Mouse (Mus musculus): ENCODE results near the gene Vmn1r198.
"Not testable (repeated sequence)": the region's sequence is repeated elsewhere in the genome, so short reads cannot be mapped to it uniquely, and the experiment has no call there.

The Vmn1r198 gene

DNA sequence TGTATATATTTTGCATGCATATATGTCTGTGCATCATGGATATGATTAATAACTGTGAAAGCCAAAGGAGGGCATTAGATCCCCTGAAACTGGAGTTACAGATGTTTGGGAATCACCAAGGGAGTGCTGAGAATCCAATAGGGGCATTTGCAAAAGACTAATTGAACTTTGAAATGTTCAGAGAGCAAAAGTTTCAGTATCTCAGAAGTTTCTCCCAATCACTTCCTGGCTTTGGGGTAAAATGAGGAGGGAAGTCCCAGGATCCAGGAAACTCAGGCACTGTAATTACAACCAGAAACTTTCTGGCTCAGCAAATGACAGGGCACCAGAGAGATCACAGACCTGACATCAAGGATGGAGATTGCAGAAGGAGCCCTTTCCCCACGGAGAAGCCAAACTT is at the start of gene Vmn1r198:
TSS of gene Vmn1r198 (plus strand) at position 301 of the 400 bp plus-strand sequence.
- DNase-seq (ENCODE audit: low spot score in 2 of 2): no peak

DNA sequence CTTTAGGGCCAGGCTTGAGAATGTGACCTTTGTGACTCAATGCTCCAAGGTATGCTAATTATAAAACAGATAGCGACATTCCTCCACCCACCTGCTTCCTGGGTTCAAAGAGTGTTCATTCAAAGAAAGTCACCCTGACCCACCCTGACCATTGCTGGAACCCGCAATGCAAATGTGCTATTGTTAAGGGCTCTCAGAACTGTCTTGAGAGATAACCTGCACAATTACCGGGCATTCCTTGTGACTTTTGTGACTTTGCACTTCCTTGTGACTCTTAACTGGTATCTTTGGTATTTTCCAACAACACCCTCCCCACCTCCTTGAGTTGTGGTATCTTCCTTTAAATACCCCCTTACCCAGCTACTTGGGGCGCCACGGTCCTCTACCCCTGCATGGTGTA is 42.1 kb upstream of the Vmn1r198 start:
- not testable (repeated sequence) for DNase-seq (ENCODE audit: low spot score in 2 of 2)

DNA sequence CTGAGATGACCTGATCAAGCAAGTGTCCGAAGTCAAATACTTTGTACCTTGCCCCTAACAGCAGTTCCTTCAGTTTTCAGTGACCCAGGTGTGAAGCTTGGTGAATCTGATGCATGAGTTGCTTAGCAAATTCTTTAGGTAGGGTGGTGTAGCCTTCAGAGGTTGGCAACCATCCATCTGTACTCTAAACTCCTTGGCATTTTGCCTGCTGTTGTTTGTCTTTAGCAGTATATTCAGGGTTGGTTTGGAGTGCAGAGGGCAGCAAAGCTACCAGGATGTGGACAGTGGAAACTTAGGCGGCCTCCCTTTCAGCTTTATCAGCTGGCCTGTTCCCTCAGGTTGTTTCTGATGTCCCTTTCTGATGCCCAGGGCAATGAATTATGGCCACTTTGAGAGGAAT is 34.8 kb upstream of the Vmn1r198 start:
- DNase-seq (ENCODE audit: low spot score in 2 of 2): no peak

DNA sequence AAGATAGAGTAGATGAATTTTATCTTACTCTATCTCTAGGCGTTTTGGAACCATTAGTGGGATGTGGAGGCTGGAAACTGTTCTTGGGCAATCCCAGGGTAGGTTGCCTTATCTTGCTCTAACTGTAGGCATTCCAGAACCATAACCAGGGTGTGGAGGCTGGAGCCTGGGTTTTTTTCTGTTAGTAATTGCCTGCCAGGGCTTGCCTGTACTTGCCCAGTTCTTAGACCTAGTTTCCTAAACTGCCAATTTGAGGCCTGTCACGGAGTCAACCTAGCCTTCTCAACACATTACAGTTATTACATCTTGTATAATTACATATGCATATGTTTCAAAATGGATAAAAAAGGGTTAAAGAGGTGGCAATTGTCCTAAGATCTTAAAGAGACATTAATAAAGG is 32.8 kb upstream of the Vmn1r198 start:
- no peak for DNase-seq (ENCODE audit: low spot score in 2 of 2)

DNA sequence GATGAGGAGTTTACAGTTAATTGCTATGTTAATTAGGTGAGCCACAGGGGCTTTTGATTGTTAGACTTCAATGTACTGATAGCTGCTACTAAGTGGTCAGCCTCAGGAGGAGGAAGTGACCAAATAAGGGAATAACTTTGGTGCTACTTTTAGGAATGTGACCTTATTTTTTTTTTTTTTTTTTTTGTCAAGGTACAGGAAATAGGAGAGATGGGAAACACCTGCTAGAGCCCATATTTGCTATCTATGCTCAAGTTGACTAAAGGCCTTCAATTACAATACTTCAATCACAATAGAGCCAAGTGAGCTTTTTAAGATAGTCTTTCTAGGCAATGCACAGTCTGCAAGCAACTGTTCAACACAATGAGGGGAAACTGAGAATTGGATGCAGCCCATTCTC is 30.1 kb upstream of the Vmn1r198 start:
- no peak for DNase-seq (ENCODE audit: low spot score in 2 of 2)

DNA sequence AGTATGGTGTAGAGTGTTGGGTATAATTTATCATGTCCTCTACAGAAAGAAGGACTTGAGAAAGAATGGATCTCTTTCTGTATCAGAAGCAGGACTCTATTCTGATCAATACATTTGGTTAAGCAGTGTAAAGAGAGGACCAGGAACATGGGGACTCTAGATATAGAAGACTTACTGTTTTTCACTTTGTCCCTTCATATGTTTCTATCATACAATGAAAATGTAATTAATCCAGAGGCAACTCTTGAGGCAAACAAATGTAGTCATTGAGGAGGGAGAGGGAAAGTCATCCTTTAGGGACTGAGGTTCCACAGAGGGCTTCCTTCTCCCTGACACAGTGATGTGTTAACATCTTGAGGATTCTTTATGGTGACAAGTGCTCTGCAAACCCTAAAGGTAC is 25.9 kb upstream of the Vmn1r198 start, which contains the start of gene Vmn1r197:
TSS of gene Vmn1r197 (plus strand) at position 301 of the 400 bp plus-strand sequence.
- DNase-seq (ENCODE audit: low spot score in 2 of 2): no peak

DNA sequence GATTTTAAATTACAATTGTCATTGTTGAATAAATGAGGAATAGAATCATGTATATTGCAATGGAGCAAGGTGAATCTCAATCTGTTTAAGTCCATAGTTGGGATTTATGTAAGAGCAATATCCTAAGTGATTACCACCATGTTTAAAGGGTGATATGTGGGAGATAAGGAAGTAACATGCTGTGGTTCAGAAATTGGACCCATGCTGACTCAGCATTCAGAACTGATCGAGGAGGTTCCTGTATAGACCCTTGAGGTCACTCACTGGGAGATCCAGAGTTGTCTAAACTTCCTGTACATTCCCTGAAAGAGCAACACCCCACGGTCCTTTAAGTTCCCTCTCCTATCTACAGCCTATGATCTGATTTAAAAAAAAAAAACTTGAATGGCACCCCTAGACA is 16.9 kb upstream of the Vmn1r198 start:
- no peak for DNase-seq (ENCODE audit: low spot score in 2 of 2)

DNA sequence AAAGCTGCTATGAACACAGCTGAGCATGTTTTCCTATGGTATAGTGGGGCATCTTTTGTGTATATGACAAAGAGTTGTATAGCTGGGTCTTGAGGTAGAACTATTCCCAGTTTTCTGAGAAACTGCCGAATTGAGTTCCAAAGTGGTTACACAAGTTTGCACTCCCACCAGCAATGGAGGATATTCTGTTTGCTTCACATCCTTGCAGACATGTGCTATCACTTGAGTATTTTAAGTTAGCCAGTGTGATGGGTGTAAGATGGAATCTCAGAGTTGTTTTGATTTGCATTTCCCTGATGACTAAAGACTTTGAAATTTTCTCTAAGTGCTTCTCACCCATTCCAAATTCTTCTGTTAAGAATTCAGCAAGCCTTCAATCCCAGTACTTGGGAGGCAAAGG is 14.6 kb upstream of the Vmn1r198 start:
- no peak for DNase-seq (ENCODE audit: low spot score in 2 of 2)

DNA sequence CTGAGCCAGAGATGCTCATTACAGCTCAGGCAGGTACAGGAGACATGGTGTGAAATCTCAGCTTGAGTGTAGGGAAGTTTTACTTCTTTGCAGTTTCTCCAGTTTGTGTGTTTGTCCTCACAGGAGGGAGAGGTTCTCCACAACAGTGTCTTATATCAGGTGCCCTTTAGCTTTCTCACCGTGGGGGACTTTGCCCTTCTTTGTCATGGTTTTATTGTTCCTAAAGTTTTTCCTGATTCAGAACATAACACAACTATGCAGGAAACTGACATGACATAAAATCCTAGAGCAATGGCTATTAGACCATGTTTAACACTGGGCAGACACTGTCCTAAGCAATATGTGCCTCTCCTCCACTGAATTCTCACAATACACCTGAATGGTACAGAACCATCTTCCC is 649 bp downstream of the Vmn1r198 start:
- DNase-seq (ENCODE audit: low spot score in 2 of 2): no peak

DNA sequence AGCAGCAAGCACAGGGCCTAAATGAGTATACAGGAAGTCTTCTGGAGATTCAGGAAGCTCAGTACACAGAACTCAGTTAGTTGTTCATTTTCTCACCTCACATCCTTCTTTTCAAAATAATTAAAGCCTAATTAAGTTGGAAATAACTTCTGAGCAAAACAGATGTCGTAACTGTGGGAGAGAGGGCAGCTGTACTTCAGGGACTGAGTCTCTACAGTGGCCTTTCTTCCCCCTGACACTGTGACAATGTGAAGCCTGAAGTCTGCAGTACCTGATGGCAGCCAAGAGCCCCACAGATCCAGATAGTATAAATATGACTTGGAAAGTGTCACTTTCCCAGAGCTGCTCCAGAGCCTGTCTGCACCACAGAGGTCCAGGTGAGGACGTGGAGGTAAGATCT is 29.4 kb downstream of the Vmn1r198 start, which contains the start of gene Vmn1r199:
TSS of gene Vmn1r199 (plus strand) at position 301 of the 400 bp plus-strand sequence.
- DNase-seq (ENCODE audit: low spot score in 2 of 2): no peak

DNA sequence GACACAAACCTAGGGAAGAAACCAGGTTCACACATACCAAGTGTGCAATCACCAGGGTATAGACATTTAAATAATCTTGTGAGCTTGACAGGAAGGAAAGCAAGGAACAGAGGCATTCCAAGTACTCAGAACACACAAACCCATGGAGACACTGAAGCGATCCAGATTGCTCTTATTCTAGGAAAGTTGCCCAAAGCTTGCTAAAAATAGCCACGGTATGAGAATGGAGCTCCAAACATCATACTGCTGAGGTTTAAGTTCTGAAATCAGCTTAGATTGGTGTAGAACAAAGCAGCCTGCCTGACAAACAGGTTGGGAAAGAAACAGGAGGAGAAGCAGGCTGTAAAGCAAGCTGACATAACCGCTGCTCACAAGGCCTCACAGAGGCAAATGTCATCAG is 31.0 kb downstream of the Vmn1r198 start:
- peak; percentile 24 to 69 for DNase-seq (ENCODE audit: low spot score in 2 of 2)

DNA sequence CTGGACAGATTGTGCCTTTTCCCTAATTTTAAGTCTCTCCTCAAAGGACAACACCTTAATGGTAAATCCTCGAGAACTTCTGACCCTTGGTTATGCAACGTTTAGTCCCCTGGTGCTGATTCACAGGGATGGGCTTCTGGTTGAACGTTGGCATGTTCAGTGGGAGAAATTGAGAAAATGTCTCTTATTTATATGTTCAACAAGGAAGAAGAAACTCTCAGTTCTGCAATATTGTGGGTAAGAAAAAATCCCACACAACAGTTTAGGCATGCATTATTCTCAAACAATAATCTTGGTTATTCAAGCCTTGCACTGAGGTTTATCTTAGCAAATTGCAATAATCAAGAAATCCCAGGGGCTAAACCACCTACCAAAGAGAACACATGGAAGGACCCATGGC is 33.2 kb downstream of the Vmn1r198 start:
- DNase-seq (ENCODE audit: low spot score in 2 of 2): no peak

DNA sequence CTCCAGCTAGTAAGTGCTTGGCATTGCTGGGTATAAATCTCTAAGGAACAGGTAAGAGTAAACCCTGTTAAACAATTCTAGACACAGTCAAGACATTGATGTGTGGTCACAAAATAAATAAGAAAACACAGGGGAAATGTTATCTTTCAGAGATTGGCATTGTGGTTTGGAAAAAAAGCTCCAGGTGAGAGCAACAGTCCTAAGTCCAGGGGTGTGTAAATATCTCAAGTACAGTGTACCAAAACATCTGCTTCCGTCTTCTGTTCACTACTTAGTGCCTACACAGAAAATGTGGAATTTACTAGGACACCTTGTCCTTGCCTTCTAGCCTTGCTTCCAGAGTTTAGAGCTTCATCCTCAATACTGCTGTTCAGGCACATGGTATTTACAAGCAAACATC is 36.9 kb downstream of the Vmn1r198 start:
- no peak for DNase-seq (ENCODE audit: low spot score in 2 of 2)

DNA sequence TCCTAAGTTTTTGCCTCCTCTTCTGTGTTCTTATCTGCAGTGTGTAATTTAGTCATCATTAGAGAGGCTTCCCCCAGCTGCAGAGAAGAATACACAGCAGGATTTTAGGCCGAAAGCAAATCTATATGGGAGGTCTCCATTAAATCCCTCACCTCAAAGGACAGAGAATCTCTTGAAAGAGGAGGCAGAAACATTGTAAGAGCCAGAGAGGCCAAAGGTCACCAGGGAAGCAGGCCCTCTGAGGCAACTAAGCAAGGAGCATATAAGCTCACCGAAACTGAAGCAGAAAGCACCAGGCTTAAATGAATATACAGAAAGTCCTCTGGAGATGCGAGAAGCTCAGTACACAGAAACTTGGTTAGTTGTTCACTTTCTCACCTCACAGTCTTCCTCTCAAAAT is 39.9 kb downstream of the Vmn1r198 start, which contains the start of gene Vmn1r200:
TSS of gene Vmn1r200 (plus strand) at position 301 of the 400 bp plus-strand sequence.
- no peak for DNase-seq (ENCODE audit: low spot score in 2 of 2)

DNA sequence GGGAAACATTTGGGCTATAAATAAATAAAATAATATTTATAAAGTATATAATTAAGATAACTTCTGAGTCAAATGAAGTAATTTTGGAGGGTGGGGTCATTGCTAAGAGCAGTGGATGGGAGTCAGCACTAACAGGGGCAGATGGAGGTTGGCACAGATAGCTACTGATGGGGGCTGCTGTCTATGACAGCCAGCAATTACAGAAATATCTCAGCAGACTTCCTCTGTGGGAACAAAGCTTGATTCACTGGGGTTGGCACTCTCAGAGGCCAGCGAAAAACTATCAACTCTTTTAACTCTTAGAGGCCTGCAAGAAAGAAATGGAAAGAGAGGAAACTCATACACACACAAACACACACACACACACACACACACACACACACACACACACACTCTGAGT is 52.8 kb downstream of the Vmn1r198 start:
- peak in 1 of 2 experiments; percentile 32 for DNase-seq (ENCODE audit: low spot score in 2 of 2)

All from right cerebral cortex, postnatal 10 days (tissue).